Mouse (Mus musculus): ENCODE measurements around the gene Gata2.
A peak's percentile ranks its signal among the peaks of the same experiment; 100 is the strongest.
"Not testable (repeated sequence)": the region's sequence is repeated elsewhere in the genome, so short reads cannot be mapped to it uniquely, and the experiment has no call there.

Gata2 gene

GRCm38 (mm10) chr6:88193433-88194052, at the start of gene Gata2:
Gata2 (plus strand) TSS chr6:88193891.
- peak; percentile 56 for DNase-seq

- DNase-seq = no peak
These were observed 47.9 kb upstream of the Gata2 start for GRCm38 (mm10) chr6:88145793-88146192.

- DNase-seq = no peak
These were observed 47.1 kb upstream of the Gata2 start for GRCm38 (mm10) chr6:88146576-88146975.

GRCm38 (mm10) chr6:88147411-88148003, 46.2 kb upstream of the Gata2 start:
- DNase-seq = peak; percentile 23

- DNase-seq = no peak
These were observed 42.4 kb upstream of the Gata2 start for GRCm38 (mm10) chr6:88151335-88151734.

GRCm38 (mm10) chr6:88152127-88152705, 41.5 kb upstream of the Gata2 start:
- DNase-seq = no peak

- DNase-seq = no peak
These were observed 40.7 kb upstream of the Gata2 start for GRCm38 (mm10) chr6:88152979-88153378.

- DNase-seq = not testable (repeated sequence)
These were observed 38.1 kb upstream of the Gata2 start for GRCm38 (mm10) chr6:88155614-88156013.

- no peak for DNase-seq
These were observed 34.9 kb upstream of the Gata2 start for GRCm38 (mm10) chr6:88158790-88159189.

- no peak for DNase-seq
These were observed 27.6 kb upstream of the Gata2 start for GRCm38 (mm10) chr6:88166054-88166453.

GRCm38 (mm10) chr6:88174191-88174590, 19.5 kb upstream of the Gata2 start:
- DNase-seq = no peak

- DNase-seq = no peak
These were observed 19.0 kb upstream of the Gata2 start for GRCm38 (mm10) chr6:88174676-88175075.

GRCm38 (mm10) chr6:88184671-88185070, 9.0 kb upstream of the Gata2 start:
- no peak for DNase-seq

- no peak for DNase-seq
These were observed 5.5 kb upstream of the Gata2 start for GRCm38 (mm10) chr6:88188148-88188547.

GRCm38 (mm10) chr6:88189312-88190042, 4.2 kb upstream of the Gata2 start:
- DNase-seq = peak; percentile 91

- DNase-seq = no peak
These were observed 3.7 kb upstream of the Gata2 start for GRCm38 (mm10) chr6:88190043-88190309.

GRCm38 (mm10) chr6:88190310-88191023, 3.2 kb upstream of the Gata2 start:
- DNase-seq = peak; percentile 54

- DNase-seq = no peak
These were observed 2.7 kb upstream of the Gata2 start for GRCm38 (mm10) chr6:88191024-88191365.

- DNase-seq = no peak
These were observed 2.1 kb upstream of the Gata2 start for GRCm38 (mm10) chr6:88191411-88192070.

- DNase-seq = no peak
These were observed 935 bp upstream of the Gata2 start for GRCm38 (mm10) chr6:88192756-88193155.

- DNase-seq = peak; percentile 61
These were observed 624 bp downstream of the Gata2 start for GRCm38 (mm10) chr6:88194053-88194977.

- DNase-seq = no peak
These were observed 1.3 kb downstream of the Gata2 start for GRCm38 (mm10) chr6:88194978-88195325.
